Mouse (Mus musculus) T-cell, adult 2 months (primary cell): ENCODE data around the gene Zhx3.

Experiments
- DNase-seq: peaks from one replicate; pipeline ENCODE4 v3.0.0; 2022; ENCODE audit warnings: low spot score

Gene Zhx3

DNA sequence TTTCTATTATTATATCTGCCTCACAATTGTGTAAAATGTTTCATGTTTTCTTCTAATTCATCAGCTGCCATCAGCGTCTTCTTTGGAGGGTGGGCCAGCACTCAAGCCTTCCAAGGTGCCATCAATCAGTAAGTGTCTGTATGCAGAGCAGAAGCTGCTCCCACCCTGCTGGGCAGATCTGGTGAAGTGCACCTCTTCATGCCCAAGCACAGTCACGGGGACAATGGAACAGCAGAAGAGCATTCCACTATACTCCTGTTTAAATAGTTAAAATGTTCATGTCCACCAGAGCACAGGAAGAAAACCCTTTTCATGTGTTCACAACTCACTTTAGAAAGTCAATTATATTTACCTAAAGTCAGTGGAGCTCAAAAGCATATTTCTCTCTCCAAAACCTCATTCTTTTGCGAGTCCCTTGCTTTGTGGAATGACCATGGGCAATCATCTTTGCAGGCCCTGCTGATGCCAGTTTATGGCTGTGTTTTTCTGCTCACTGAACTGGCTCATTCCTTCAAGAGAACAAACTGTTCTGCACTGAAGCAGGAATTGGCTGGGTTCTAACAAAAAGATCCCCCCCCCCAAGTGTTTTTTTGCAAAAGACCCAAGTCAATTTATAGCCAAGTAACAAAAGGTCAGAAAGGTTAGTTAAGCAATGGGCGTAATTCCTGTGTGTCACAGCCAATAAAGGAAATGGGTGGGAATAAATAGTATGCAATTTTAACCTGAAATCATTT is 67.8 kb downstream of the Zhx3 start:
- no peak for DNase-seq

DNA sequence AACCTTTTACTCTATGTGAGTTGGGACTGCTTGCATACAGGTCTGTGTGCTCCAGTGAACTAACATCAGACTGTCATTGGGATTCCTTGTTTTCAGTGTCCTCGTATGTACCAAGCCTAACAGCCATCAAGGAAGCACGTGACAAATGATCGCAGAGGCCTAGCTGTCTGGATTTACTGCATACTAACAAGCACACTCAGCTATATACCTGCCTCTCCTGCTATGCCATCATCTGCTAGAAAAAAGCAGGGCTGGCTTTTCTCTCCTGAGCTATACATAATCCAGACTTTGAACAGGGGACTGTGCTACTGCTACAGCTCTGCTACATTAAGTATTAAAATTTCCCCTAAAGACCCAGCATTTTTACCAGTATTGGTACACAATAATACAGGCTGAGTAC is 70.5 kb downstream of the Zhx3 start:
- no peak for DNase-seq

DNA sequence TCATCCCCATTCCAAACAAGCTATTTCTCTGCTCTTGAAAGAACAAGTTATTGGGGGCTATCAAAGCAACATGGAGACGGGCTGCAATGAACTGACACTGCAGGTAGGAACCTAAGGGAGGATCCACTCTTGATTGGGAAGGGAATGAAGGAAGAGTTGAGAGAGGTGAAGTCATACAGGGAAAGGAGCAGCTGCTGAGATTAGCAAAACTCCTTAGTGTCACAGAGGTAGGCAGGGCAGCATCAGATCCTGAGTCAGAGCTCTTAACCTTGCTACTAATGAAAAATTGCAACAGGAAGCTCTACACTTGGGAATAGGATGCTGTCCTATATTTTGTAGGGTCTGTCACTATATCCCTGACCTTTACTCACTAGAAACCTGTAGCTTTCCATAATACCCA is 71.8 kb downstream of the Zhx3 start:
- no peak for DNase-seq

DNA sequence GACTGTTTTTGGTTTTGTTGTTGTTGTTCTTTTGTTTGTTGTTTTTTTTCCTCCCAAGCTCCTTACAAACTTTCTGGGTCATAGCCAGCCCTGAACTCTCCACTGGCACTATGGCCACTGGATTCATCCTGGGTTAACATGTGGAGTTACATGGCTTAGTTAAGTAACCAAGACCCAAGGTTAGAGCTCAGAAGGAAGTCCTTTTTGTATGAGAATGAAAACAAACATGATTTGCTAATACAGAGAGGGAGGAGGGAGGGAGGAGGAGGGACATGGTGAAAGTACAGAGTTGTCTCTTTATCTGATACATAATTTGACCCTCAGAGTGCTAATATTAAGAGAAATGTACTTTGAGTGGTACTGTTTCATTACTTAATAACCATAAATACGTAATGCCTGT is 74.6 kb downstream of the Zhx3 start:
- no peak for DNase-seq

DNA sequence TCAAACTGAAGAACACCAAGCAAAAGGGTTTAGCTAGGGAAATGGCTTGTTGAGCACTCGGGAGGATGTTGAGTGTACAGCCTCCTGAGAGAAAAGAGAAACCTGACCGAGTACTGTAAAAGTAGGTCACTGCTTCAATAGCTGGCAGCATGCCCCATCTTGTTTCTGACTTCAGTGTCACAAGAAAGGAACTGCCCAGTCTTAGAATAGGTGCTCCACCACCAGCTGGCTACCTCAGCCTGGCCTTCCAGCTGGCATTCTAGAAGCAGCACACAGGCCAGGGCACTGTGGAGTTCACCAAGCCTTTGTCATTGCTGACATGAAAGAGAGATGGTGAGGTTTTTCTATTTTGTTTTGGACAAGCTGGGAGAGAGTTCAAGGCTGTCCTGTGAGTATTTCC is 75.8 kb downstream of the Zhx3 start:
- no peak for DNase-seq

DNA sequence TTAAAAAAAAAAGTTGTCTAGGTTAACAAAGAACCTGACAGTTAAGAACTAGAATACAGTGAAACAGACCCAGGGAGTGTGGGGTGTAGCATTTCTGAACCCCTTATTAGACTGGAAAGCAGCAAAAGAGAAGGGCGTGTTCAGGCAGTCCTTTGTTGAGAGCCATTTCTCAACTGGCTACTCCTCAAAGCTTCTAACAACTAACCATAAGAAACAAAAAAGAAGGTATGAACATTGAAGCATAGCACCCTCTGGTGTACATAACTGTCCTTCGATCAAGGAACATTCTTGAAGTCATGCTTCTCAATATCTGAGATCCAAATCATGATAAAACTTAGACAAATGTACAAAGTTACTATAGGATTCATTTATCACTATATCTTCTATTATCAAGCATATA is 79.7 kb downstream of the Zhx3 start:
- peak; percentile 36 for DNase-seq

DNA sequence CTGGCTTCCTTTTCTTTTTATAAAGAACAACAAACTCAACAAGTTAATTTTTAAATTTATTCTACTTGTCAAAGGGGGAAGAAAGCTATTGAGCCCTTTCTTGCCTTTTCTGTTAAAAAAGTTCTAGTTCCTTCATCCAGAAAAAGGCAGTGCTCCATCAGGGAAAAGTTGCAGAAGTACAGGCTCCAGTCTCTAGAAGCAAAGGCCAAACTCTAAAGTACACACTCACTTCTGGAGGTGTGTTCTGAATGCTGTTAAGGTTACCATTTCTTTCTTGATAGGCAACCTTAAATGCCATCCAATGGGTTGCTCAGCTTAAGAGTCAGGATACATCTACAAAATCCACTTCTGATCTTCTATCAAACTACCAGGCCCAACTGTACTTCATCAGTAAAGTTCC is 83.1 kb downstream of the Zhx3 start:
- DNase-seq, result no peak

DNA sequence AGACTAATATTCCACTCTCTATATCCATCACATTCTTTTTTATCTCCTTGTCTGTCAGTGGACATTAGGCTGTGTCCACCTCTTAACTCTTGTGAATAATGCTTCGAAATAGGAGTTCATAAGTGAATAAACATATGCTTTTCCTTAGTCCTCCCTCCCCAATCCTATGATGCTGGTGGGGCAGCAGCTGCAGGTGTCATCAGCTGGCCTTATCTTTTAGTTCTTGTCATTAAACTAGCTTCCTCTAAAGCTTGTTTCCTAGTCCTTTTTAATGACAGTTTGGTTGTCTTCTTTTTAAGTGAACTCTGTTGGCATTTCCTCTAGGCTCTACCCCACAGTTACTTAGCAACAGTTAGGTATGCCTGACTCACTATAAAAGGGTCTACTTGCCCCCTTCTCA is 83.8 kb downstream of the Zhx3 start:
- DNase-seq, result no peak

DNA sequence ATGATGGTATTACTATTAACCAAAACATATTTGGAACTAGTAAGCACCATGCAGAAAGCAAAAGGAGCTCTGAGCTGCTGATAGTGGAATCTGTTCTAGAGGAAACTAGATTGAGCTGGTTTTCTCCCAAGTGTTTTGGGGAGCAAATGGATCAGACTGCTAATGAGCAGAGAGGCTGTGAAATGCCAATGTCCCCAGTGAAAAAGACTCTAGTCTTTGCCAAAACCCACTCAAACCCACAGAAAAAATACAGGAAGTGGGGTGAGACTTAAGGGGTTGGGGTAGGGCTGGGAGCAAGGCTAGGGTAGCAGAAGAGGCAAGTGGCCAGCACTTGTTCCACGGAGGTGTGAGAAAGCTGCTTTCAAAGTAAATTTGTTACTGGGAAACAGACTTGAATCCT is 86.5 kb downstream of the Zhx3 start:
- no peak for DNase-seq

DNA sequence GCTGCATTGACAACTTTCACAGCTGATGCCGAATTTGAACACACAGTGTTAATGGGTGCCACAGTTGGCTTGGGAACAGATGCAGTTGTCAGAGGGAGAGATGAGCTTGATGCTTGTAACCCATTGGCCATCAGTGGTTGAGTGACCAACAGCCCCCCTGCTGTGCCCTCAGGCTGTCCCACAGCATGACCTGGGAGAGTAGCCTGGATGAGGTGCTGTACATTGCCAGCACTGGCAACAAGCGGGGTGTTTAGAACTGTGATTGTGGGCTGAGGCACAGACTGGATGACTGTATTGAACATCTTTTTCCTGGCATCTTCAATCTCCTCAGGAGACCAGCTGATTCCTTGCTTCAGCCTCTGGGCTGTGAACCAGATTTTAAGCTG is 92.0 kb downstream of the Zhx3 start:
- DNase-seq, result no peak

DNA sequence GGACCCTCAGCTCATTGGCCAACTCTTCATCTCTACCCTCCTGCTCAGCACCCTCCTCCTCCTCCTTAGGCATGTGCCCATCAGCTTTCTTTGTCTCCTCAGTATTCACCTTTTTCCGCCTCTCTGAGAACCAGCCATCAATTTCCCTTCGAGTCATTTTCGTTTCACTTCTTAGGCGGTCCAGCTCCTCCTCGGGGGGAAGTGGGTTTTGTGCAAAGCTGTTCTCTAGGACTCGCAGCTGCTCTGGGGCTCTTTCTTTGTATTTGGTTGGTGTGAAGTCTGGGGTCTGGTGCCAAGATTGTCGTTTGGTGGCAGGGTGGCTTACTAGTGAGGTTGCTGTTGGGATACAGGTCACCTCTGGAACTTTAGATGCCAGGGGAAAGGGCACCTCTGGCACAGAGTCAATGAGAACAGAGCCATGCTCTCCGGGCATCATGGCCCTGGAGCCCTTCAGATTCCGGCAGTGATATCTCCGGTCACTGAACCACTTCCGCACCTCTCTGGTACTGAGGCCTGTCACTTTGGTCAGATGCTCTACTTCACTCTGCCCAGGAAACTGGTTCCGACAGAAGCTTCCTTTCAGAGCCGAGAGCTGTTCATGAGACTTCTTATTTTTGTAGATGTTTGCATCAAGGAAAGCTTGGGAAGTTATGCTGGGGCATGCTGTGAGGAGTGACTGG is 92.5 kb downstream of the Zhx3 start:
- DNase-seq, result peak; percentile 39

DNA sequence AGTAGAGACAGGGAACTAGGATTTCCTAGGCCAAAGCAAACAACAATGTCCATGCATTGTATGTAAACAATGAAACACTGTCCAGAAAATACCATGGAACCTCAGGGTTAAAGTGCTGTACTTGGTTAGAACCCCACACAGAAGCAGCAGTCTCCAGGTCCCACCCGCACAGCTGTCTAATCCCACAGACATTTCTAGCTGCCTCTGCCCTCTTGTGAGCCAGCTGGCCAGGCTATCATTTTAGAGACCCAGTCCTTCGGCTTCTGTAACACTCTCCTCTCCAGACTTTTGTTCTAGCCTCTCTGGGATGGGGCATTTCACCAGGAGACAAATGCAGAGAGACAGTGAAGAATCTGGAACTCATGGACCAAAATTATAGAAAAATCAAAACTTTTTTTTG is 94.8 kb downstream of the Zhx3 start:
- DNase-seq, result no peak

DNA sequence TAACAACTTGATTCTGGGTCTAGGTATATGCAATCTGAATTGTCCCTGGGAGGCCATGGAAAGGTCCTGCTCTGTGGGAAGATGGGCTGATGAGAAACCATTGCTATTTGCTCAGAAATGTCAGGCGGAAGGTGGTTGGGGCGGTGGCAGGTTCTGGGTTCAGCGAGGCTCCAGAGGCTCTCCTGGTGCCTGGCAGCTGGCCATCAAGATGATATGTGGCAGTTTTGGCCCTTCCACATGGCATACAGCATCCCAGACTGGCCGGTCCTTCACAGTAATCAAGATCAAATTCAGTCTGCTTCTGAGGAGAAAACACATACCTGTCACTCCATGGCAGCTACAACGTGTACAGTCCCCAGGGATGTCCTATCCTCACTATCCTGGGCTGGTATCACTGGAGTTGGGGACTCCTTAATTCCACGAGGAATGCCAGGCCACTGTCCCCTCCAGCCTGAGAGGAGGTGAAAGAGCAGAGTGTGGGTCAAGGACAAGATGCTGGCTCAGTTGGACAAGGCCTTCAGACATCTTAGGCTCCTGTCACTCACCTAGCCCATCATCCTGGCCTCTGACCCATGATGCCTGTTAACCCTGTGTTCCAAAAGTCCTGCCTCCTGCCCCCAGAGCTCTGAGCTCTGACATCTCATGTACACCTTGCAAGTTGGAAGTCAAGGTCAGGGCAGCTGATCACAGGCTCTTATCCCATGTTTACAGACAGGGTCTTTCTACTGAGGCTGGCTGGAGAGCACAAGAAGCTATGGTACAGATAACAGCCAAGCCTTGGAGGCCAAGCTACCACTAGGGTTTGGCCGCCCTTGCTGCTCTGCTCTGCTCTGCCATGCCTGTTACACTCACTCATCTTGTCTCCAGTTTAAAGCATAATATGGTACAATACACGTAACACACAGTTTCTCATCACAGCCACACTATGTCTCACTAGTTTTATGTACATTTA is 101.2 kb downstream of the Zhx3 start:
- no peak for DNase-seq

DNA sequence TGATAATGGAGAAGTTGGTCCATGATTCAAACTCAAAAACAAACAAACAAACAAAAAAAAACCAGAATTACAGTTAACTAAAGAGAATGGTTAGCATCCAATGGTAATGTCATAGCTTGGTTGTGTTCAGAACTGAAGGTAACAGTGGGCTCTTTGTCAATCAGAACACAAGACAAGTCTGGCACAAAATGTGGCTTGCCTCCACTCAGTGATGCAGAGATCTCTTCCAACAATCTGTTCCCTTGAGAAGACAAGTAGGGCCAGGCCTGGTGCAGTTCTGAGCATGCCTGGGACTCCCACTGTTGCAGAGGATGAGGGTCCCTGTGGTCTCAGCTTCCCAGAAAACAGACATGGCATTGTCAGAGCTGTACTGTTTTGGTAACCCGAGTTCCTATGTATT is 101.9 kb downstream of the Zhx3 start:
- DNase-seq, result no peak

DNA sequence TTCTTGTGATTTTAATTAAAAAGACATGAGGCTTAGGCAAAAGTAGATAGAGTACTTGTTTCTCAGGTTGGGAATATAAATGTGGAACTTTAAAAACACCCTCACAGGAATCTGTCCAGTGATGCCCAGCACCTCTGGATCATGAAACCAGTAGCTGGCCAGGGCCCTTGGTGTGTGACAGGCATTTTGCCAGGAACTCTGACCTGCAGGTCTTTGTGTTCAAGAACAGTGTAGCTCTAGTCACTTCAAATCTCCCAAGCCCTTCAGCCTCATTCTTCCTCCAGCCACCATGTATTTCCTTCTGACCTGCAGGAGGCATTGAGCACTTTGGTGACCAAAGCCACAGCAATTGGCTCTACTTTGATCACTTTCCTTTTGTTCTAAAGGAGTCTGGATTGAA is 102.4 kb downstream of the Zhx3 start:
- DNase-seq, result no peak

DNA sequence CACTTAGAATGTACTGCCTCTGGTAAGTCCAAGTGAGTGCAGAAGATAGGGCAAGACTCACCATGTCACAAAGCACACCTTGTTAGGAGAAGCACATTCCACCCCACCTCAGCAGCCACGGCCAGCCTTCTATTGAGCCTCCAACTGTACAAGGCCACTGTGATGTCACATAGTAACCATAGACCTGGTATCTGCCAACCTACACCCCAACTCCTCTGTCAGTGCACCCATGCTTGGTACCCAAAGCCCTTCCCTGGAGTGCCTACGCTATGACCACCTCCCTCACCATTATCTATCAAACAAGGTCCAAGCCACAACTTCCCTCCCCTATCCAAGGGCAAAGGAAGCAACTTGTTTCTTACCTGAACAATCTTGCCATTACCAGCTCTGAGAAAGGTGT is 103.8 kb downstream of the Zhx3 start:
- DNase-seq, result no peak

DNA sequence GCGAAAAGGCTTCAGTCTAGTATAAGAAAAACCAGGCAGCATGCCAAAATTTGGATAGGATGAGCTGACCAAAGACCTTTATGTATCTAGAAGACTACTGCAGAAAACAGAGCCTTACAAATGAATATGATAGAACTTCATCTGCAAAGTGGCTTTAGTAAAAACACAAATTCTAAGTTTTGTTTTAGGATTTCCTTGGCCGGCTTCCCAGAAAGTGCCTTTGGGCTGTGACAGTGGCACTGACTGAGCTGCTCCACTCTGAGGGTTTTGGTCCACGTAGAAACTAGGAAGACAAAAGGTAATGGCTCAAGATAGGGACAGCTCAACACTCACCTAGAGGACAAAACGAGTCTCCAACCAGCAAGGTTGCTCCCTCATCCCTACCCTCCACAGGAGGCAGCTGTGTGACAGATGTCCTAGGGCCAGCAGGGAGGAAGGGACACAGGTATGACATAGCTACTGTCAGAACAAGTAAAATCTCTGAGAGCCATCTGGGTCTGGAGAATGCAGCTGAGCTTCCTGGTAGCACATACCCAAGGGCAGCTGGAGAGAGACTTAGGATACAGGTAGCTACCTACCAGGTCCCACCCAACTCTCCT is 104.6 kb downstream of the Zhx3 start:
- no peak for DNase-seq

DNA sequence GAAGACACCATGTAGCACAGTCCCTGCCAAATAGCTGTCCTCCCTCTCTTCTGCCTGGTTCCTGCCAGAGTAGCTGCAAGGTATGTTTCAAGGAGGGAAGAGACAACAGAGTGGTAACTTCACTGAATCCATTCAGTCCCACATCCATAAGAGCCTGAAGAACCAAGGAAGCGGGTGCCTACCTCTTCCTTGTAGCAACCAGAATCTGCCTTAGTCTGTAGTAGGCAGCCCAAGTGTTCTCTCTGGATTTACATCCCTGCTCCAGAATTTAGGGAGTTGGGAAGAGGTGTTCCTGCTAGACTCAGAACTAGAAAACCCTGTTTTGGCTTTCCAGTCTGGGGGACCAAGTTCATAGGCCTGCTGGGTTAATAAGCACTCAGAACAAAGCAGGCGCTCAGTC is 105.6 kb downstream of the Zhx3 start:
- no peak for DNase-seq

DNA sequence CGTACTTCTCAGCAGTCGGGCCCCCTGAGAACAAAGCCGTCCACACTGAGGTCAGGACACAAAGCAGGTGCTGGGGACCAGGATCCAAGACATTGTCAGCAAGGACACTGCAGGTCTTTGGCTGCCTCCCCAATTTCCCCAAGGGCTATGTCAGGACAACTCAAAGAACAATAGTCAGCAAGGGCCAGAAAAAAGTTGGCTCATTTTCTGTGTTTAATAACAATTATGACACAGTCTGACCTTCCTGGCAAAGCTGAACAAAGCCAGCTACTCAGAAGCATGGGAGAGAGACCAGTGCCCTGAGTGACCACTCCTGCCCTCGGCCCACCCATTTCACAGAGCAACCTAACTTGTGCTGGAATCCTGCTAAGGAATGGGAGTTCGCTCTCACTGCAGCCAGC is 106.4 kb downstream of the Zhx3 start:
- DNase-seq, result no peak

DNA sequence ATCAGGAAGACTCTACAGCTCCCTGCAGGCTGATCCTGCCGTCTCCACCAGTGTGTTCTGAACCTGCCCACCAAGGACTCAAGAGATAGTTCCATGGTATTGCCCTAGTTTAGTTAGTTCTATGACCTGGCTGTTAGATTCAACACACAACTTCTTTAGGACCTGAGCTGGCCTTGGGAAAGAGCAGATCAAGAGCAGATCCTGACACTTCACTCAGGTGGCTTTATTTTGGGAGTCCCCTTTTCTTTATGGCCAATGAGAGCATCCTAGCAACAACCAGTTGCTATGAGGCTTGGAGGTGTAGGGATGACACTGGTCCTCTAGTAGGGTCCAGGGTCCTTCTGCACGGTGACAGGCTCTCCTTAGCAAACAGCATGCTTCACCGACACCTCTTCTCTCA is 107.7 kb downstream of the Zhx3 start:
- no peak for DNase-seq

DNA sequence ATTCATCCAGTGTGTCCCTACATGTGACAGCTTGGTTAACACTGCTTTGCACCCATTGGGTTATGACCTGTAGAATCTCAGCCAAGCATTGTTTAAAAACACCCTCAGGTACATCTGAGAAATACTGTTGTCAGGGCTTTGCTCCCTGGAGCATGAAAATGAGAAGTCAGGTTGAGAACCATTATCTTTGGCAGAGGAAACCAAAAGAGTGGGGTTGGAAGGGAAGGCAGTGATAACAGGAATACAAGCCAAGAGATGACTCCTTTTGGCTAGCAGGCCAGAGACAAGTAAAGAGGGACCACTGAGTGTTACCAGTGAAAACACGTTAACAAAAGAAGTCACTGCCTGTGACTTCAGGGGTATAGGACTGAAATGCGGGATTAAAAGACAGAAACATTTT is 108.4 kb downstream of the Zhx3 start:
- no peak for DNase-seq

DNA sequence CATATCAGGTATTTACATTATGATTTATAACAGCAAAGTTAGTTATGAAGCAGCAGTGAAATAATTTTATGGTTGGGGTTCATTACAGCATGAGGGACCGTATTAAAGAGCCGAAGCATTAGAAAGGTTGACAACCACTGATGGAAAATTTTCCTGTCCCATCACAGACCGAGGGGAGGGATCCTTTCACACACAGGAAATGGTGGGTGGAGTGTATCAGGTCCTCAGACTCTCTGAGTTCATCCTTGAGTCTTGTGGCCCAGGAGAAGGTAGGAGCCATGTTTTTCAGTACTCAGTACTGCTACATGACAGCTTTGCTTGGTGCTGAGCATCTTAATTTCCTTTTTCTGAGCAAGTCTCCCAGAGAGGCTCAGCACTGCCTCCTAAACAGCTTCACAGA is 109.0 kb downstream of the Zhx3 start:
- no peak for DNase-seq
